Mouse (Mus musculus) hindbrain, embryonic 11.5 days (tissue): ENCODE data around the gene Lmln. TPM values are rescaled to one million over a fixed set of nuclear protein-coding genes. Genes with fewer than 3 reads are reported as not detected.

ENCODE experiments used
- ATAC-seq: fragments of 200-750 bp; cut with Nextera tagmentation; 2 replicates; pipeline ENCODE4 v1.8.0; 2017; ENCODE audit warnings: mild to moderate bottlenecking, moderate TSS enrichment, moderate library complexity; ENCODE audit not compliant: low FRiP score
- DNase-seq: peaks from one replicate; pipeline ENCODE4 v3.0.0-alpha.2; 2015; ENCODE audit warnings: low spot score
- H3K27ac ChIP-seq: fragments of 300-500 bp; sonication (generic); 2 replicates; pipeline ENCODE4 v1.5.1; 2014; ENCODE audit warnings: mild to moderate bottlenecking, low read depth, low read length
- H3K27me3 ChIP-seq: fragments of 300-500 bp; sonication (generic); 2 replicates; pipeline ENCODE4 v1.6.1; 2014; ENCODE audit warnings: mild to moderate bottlenecking, low read length, moderate library complexity, mixed read lengths; ENCODE audit not compliant: control insufficient read depth, insufficient read depth
- H3K36me3 ChIP-seq: fragments of 300-500 bp; sonication (generic); 2 replicates; pipeline ENCODE4 v1.6.1; 2014; ENCODE audit warnings: mild to moderate bottlenecking, low read length, moderate library complexity, mixed read lengths; ENCODE audit not compliant: control insufficient read depth, insufficient read depth
- H3K4me1 ChIP-seq: fragments of 300-500 bp; sonication (generic); replicated peaks from 2 replicates; pipeline ENCODE4 v1.6.1; 2014; ENCODE audit warnings: low read length, mixed read lengths; ENCODE audit not compliant: control insufficient read depth, insufficient read depth
- H3K4me2 ChIP-seq: fragments of 300-500 bp; sonication (generic); replicated peaks from 2 replicates; pipeline ENCODE4 v1.6.1; 2014; ENCODE audit warnings: mild to moderate bottlenecking, low read depth, low read length
- H3K4me3 ChIP-seq: fragments of 300-500 bp; sonication (generic); 2 replicates; pipeline ENCODE4 v1.5.1; 2014; ENCODE audit warnings: low read depth, low read length
- H3K9ac ChIP-seq: fragments of 300-500 bp; sonication (generic); 2 replicates; pipeline ENCODE4 v1.6.1; 2014; ENCODE audit warnings: low read depth, low read length
- H3K9me3 ChIP-seq: fragments of 300-500 bp; sonication (generic); 2 replicates; pipeline ENCODE4 v1.6.1; 2016; ENCODE audit warnings: low read length; ENCODE audit not compliant: control insufficient read depth
- WGBS: fragments of 180-500 bp; shearing (Covaris S2); extraction: QIAGEN DNeasy Blood & Tissue Kit; methylation state at CpG from one replicate; pipeline ENCODE4 v1.1.7; 2014; 5-methylcytosine and 5-hydroxymethylcytosine counted together
- polyA plus RNA-seq: library from polyadenylated mRNA; unstranded; fragments of >200 nt; fragmentation: Nextera tagmentation; extraction: Ambion mirVana; gene quantifications from 2 replicates; pipeline ENCODE4 v1.2.1, GENCODE M21; 2014

The Lmln gene
- polyA plus RNA-seq, 1 experiment from 2014 or later, result 4.6 TPM

DNA sequence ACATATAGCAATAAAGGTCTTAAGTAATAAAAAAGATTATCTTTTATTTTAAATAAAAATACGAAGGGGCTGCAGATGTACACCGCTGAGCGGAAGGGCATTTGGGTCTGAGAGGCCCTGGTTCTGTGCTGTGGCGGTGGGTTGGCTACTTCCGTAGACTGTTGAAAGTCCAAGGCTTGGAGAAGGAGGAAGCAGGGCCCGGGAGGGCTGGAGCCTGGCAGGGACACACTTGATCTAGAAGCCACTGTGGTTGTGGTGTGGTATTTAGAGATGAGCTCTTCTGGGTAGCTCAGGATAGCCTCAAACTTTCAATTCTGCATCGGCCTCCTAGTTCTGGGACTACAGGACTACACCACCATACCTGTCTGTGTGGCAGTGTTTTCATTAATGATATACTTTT is 17.7 kb downstream of the Lmln start:
- Histone ChIP-seq H3K36me3 (no peaks in the 10 kb centered on the region), H3K4me2 (no peak overlapping the region), H3K27me3 (no peaks in the 10 kb centered on the region), H3K9me3 (no peaks in the 10 kb centered on the region), H3K27ac (no peak overlapping the region), H3K9ac (no peak overlapping the region), H3K4me3 (no peak overlapping the region), H3K4me1 (no peaks in the 10 kb centered on the region)
- whole genome bisulfite sequencing, result 92% methylated on average over 7 of the region's 7 CpGs
- no peak for ATAC-seq
- no peak for DNase-seq

DNA sequence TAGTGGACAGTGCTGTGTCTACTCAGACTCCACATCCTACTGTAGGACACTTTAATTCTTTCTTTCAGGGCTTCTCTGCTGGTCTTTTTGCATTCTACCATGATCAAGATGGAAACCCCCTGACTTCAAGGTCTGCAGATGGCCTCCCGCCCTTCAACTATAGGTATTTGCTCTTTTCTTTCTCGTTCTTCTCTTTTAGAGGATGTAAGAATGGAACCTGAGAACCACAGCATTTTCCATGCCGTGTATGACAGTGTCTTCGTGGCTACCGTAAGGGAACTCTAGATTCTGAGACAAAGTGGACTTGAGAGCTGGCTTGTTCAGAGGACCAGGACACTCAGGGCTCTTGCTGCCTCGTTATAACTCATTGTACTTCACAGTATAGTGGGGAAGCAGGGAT is 20.6 kb downstream of the Lmln start:
- Histone ChIP-seq H3K9ac (no peak overlapping the region), H3K27me3 (no peaks in the 10 kb centered on the region), H3K36me3 (no peaks in the 10 kb centered on the region), H3K4me2 (no peak overlapping the region), H3K4me1 (no peaks in the 10 kb centered on the region), H3K4me3 (no peak overlapping the region), H3K27ac (no peak overlapping the region), H3K9me3 (no peaks in the 10 kb centered on the region)
- 91% methylated on average over 6 of the region's 6 CpGs for WGBS
- ATAC-seq, result no peak
- DNase-seq, result no peak

DNA sequence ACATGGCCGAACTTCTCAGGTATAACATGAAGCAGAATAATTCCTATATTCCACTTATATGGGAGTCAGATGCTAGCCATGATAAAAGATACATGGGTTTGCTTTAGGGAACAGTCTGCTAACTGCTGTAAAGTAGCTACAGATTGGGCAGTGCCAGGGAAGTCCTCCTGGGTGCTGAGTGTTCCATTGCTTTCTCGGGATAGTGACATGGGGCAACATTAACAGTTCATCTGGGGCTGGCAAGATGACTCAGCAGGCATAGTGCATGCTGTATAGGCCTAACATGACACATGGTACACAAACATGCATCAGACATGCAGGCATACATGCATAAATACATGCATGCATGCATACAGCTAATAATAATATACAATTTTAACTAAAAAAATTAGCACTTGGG is 21.7 kb downstream of the Lmln start:
- Histone ChIP-seq H3K36me3 (no peaks in the 10 kb centered on the region), H3K4me1 (no peaks in the 10 kb centered on the region), H3K4me3 (no peak overlapping the region), H3K27me3 (no peaks in the 10 kb centered on the region), H3K4me2 (no peak overlapping the region), H3K9ac (no peak overlapping the region), H3K27ac (no peak overlapping the region), H3K9me3 (no peaks in the 10 kb centered on the region)
- ATAC-seq (no peak), DNase-seq (no peak)
- WGBS, result 94% methylated on average over 2 of the region's 2 CpGs

DNA sequence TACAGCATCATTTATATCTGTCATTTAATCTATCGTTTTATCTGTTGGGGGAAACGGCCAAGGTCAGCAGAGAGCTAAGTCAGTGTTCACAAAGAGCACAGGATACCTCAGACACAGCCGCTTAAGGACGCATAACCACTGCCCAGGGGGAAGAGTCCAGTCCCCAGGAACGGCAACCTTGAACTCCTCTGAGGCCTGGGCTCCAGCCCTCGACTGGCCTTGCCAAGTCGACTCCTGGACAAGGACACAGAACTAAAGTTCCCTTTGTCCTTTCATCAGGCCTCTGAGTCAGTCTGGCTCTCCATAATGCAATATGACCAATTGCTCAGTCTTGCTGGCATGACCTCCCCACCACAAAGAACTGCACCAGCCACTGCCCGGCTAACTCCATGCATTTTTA is 23.3 kb downstream of the Lmln start:
- Histone ChIP-seq H3K4me1 (no peaks in the 10 kb centered on the region), H3K36me3 (no peaks in the 10 kb centered on the region), H3K4me2 (no peak overlapping the region), H3K9me3 (no peaks in the 10 kb centered on the region), H3K27ac (no peak overlapping the region), H3K4me3 (no peak overlapping the region), H3K27me3 (no peaks in the 10 kb centered on the region), H3K9ac (no peak overlapping the region)
- DNase-seq (no peak), ATAC-seq (no peak)
- 84% methylated on average over 8 of the region's 8 CpGs for WGBS

DNA sequence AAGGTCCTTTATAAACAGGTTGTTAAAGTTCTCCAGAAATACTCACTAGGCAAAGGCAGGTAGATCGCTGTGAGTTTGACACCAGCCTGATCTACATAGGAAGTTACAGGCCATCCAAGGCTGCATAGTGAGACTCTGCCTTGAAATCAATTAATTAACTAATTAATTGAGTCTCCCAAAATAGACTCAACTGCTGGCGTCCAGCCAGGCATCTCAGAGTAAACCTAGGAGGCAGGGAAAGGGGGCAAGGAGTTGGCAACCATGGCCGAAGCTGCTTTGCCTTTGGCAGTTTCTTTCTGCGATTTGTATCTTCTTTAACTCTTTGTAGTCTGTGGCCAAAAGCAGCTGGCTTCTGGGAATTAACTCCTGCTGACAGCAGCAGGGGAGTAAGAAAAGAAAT is 51.4 kb downstream of the Lmln start:
- Histone ChIP-seq H3K4me2 (no peak overlapping the region), H3K27ac (no peak overlapping the region), H3K27me3 (no peaks in the 10 kb centered on the region), H3K9me3 (no peaks in the 10 kb centered on the region), H3K9ac (no peak overlapping the region), H3K4me1 (no peaks in the 10 kb centered on the region), H3K4me3 (no peak overlapping the region), H3K36me3 (no peaks in the 10 kb centered on the region)
- WGBS, result 50% methylated on average over 4 of the region's 4 CpGs
- no peak for ATAC-seq
- no peak for DNase-seq

DNA sequence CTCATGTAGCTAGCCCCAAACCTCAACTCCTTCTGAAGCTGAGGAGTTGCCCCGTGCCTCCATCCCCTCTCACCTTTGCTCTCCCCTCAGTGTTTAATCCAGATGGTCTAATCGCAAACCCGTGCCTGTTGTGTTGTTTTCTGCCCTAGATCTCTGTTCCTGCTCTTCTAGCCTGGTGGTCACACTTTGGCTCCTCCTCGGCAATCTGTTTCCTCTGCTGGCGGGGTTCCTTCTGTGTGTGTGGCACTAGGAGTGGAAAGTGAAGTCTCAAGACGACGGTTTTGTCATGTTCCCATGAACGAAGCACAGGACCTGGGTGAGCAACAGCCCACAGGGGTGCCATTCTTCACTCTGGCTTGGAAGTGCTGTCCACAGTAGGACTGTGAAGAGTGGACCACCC is 61.1 kb downstream of the Lmln start:
- 82% methylated on average over 8 of the region's 8 CpGs for whole genome bisulfite sequencing
- no peak overlapping the region for H3K9ac ChIP-seq
- H3K36me3 ChIP-seq, result 0 out of 2 replicates have a peak, but pooled peaks cover 2% of the 10 kb centered on the region
- no peaks in the 10 kb centered on the region for H3K27me3 ChIP-seq
- no peaks in the 10 kb centered on the region for H3K9me3 ChIP-seq
- no peak overlapping the region for H3K4me2 ChIP-seq
- no peak overlapping the region for H3K4me3 ChIP-seq
- ATAC-seq (no peak), DNase-seq (no peak)
- H3K27ac ChIP-seq, result no peak overlapping the region
- H3K4me1 ChIP-seq, result no peaks in the 10 kb centered on the region

DNA sequence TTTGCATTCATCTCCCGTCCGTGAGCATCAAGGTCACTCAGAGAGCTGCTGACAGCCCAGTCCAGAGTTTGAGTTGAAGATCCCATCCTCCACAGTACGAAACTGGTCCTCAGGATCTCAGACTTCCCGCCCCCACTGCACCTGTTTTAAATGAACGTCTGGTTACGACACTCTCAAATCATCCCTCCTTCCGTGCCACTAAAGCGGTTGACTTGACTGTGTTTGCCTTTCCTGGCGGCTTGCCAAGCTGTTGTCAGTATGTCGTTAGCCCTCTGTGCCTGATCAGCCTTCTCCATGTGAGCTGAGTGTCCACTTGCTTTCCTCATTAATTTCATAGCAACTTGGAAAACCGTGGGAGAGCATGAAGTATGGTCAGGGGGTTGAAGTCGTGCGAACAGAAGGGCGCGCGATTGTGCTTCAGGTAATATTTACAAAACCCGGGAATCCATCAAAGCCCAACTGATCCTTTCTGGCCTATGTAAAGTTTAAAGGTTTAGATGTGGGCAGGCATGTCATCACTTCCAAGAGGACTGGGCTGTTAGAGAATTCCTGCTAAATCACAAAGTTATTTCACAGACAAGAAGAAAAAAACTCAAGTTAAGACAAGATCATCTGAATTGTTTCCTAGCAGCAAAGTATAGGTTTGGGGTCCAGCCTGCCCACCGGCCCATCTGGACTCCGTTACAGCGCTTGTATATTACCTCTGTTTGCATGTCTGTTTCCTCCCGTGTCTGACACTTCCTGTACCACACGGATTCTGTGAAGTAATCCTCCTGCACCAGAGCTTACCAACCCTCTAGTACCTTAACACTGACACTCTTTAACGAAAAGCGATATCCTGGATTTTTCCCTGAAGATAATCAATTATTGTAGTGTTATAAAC is 61.9 kb downstream of the Lmln start:
- no peak overlapping the region for H3K4me3 ChIP-seq
- 83% methylated on average over 24 of the region's 24 CpGs for WGBS
- H3K27me3 ChIP-seq, result no peaks in the 10 kb centered on the region
- DNase-seq (peak; percentile 19), ATAC-seq (no peak)
- no peak overlapping the region for H3K27ac ChIP-seq
- H3K4me1 ChIP-seq, result no peaks in the 10 kb centered on the region
- no peak overlapping the region for H3K4me2 ChIP-seq
- H3K36me3 ChIP-seq, result 0 out of 2 replicates have a peak, but pooled peaks cover 2% of the 10 kb centered on the region
- no peaks in the 10 kb centered on the region for H3K9me3 ChIP-seq
- no peak overlapping the region for H3K9ac ChIP-seq

DNA sequence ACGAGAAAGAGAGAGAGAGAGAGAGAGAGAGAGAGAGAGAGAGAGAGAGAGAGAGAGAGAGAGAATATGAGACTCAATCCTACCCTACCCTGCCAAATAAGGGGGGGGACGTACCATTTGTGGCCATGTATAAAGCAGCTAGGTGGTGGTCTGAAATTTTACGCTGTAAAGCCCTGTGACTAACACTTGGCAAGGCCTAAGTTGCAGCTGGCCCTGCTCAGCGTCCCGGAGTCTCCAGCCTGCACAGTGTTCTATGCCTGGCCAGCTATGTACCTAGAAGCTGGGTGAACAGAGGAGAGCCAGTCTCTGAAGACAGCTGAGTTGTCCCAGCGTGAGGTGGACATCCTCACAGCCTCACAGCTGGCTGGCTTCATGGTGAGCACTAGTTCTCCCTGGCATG is 64.7 kb downstream of the Lmln start:
- Histone ChIP-seq H3K4me3 (no peak overlapping the region), H3K9ac (no peak overlapping the region), H3K27me3 (no peaks in the 10 kb centered on the region), H3K36me3 (0 out of 2 replicates have a peak, but pooled peaks cover 2% of the 10 kb centered on the region), H3K4me2 (no peak overlapping the region), H3K4me1 (no peaks in the 10 kb centered on the region), H3K27ac (no peak overlapping the region), H3K9me3 (no peaks in the 10 kb centered on the region)
- 86% methylated on average over 6 of the region's 6 CpGs for WGBS
- DNase-seq (no peak), ATAC-seq (no peak)

DNA sequence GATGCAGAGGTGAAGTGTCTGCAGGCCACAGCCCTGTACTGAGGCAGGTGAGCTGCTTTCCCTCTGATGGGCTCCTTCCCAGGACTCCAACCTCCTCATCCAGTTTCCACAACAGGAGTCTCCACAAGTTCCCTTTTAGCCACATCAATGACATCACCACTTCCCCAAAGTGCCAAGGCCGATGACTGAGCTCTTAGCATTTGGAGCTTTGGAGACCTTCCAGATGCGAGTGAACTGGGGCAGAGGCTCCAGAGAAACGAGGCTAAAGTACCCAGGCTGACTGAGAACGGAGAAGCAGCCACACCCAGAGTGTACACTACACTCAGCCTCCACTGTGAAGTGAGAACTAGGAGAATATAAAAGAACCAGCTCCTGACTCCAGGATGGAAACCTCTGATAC is 68.4 kb downstream of the Lmln start:
- Histone ChIP-seq H3K27me3 (no peaks in the 10 kb centered on the region), H3K4me1 (no peaks in the 10 kb centered on the region), H3K27ac (no peak overlapping the region), H3K36me3 (0 out of 2 replicates have a peak, but pooled peaks cover 2% of the 10 kb centered on the region), H3K4me3 (no peak overlapping the region), H3K9me3 (no peaks in the 10 kb centered on the region), H3K9ac (no peak overlapping the region), H3K4me2 (no peak overlapping the region)
- 77% methylated on average over 4 of the region's 4 CpGs for WGBS
- DNase-seq (no peak), ATAC-seq (no peak)
